Mouse (Mus musculus): ENCODE data around the gene Tmc6. TPM values are rescaled to one million over a fixed set of nuclear protein-coding genes. Genes with fewer than 3 reads are reported as not detected.
A peak's percentile ranks its signal among the peaks of the same experiment; 100 is the strongest.
"Not testable (repeated sequence)": the region's sequence is repeated elsewhere in the genome, so short reads cannot be mapped to it uniquely, and the experiment has no call there.

Gene Tmc6
- polyA plus RNA-seq, 1 experiment from 2014 or later, result 3.9 TPM

DNA sequence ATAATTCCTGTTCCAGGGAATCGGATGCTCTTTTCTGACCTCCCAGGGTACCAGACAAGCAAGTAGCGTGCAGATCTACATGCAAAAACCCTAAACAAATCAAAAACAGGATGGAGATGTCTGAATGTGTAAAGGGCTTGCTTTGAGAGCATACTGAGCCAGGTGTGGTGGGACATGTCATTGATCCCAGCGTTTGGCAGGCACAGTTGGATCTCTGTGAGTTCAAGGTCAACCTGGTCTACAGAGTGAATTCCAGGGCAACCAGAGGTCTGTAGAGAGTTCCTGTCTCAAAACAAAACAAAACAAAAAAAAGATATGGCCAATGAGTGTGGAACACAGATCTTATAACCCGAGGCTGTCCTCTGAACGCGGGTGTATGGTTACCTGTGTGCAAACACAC lies 41.4 kb upstream of the Tmc6 start:
- Histone ChIP-seq H3K36me3 (0 out of 2 replicates have a peak, but pooled peaks cover 16% of the 10 kb centered on the region), H3K4me2 (replicated peaks) (no peak overlapping the region), H3K4me3 (replicated peaks) (no peak overlapping the region), H3K9me3 (no peaks in the 10 kb centered on the region), H3K27me3 (no peaks in the 10 kb centered on the region), H3K27ac (no peak overlapping the region), H3K9ac (replicated peaks) (no peak overlapping the region), H3K4me1 (replicated peaks) (peaks cover 46% of the 10 kb centered on the region)
- ATAC-seq, result no peak
- 92% methylated on average over 6 of the region's 6 CpGs for WGBS

DNA sequence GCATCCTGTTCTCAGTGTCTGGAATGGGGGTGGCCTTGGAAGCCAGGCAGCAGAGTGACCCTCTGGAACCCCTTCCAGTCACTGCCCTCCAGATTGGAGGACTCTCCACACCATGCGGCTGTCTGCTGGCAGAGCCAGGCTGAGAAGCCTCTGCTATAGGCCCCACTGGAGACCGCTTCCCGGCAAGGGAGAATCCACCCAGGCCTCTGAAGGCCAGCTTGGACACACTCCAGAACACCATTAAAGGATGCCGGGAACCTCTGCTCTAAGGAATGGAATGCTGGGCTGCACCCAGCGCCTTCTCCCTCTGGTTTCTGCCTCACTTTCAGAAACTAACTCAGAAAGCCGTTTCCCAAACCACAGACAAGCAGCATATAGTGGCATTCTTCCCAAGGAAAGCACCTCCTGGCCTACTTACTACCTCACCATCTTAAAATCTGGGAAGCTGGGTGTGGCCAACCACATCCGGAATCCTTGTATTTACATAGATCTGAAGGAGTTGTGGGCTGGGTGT lies 40.8 kb upstream of the Tmc6 start:
- 88% methylated on average over 7 of the region's 7 CpGs for WGBS
- H3K9me3 ChIP-seq, result no peaks in the 10 kb centered on the region
- H3K4me3 ChIP-seq (replicated peaks), result no peak overlapping the region
- H3K9ac ChIP-seq (replicated peaks), result 0 out of 2 replicates have a peak overlapping the region, but pooled peaks have one; percentile 16
- 0 out of 2 replicates have a peak, but pooled peaks cover 21% of the 10 kb centered on the region for H3K36me3 ChIP-seq
- H3K27me3 ChIP-seq, result no peaks in the 10 kb centered on the region
- H3K4me1 ChIP-seq (replicated peaks), result peaks cover 40% of the 10 kb centered on the region
- H3K27ac ChIP-seq, result no peak overlapping the region
- no peak overlapping the region for H3K4me2 ChIP-seq (replicated peaks)
- ATAC-seq, result no peak

DNA sequence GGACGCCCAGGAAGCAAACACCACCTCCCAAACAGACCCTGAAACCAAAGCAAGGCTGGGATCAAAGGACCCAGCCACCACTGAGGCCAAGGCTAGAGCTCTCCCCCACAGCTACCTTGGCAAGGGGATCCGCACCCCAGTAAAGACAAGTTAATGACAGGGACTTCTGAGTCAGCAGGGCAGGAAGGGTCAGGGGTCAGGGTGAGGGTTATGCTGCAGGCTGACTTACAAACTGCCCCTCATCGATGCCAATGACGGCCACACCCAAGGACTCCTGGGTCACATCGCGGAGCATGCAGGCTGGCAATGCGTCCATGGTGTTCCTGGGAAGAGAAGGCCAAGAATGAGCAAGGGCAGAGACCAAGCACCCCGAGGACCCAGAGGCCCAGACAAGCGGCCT lies 39.9 kb upstream of the Tmc6 start:
- no peak for ATAC-seq
- Histone ChIP-seq H3K4me3 (replicated peaks) (no peak overlapping the region), H3K36me3 (peaks cover 24% of the 10 kb centered on the region; the same call in 1 of the 2 replicates), H3K9ac (replicated peaks) (no peak overlapping the region), H3K4me1 (replicated peaks) (peaks cover 33% of the 10 kb centered on the region), H3K27me3 (no peaks in the 10 kb centered on the region), H3K4me2 (replicated peaks) (no peak overlapping the region), H3K9me3 (no peaks in the 10 kb centered on the region), H3K27ac (no peak overlapping the region; the same call in 1 of the 2 replicates)
- 88% methylated on average over 9 of the region's 9 CpGs for WGBS

DNA sequence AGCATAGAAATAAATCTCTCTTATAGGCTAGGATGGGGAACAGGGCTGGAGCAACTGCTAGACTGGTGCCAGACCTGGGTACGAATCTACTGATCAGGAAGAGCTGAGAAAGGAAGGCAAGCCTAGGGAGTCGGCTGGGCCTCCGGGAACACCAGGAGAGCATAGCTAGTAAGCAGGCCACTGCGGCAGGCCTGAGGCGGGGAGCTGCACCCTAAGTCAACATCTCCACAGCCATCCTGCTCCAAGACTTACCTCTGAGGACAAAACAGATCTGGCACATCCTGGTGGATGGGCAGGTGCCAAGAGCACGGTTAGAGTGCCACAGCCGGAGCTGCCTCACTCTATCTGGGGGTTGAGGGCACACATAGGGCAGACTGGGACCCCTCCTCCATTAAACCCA lies 38.2 kb upstream of the Tmc6 start:
- ATAC-seq, result no peak
- Histone ChIP-seq H3K27ac (no peak overlapping the region), H3K9ac (replicated peaks) (no peak overlapping the region), H3K36me3 (peaks cover 35% of the 10 kb centered on the region), H3K9me3 (no peaks in the 10 kb centered on the region), H3K4me2 (replicated peaks) (no peak overlapping the region), H3K4me1 (replicated peaks) (peaks cover 16% of the 10 kb centered on the region), H3K4me3 (replicated peaks) (no peak overlapping the region), H3K27me3 (no peaks in the 10 kb centered on the region)
- 94% methylated on average over 7 of the region's 7 CpGs for WGBS

DNA sequence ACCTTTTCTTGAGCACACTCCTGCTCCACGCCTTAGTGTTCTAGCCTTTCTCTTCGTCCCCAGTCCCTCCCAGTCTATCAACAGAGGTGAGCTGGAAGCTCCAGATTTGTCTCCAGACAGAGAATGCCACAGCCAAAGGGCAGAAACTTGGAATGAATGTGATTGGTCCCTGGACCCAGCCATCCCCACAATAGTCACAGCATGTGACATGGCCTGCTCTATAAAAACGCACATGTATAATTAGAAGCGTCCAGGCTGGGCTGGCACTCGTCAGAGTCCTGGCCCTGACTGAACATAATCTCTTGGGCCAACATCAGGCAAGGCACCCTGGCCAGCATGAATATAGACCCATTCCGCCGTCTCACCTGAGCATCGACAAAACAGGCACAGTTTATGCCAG lies 37.1 kb upstream of the Tmc6 start:
- Histone ChIP-seq H3K27me3 (no peaks in the 10 kb centered on the region), H3K9me3 (no peaks in the 10 kb centered on the region), H3K27ac (no peak overlapping the region), H3K4me1 (replicated peaks) (peaks cover 7% of the 10 kb centered on the region), H3K4me2 (replicated peaks) (no peak overlapping the region), H3K9ac (replicated peaks) (no peak overlapping the region), H3K4me3 (replicated peaks) (no peak overlapping the region), H3K36me3 (peaks cover 36% of the 10 kb centered on the region)
- 64% methylated on average over 8 of the region's 8 CpGs for WGBS
- no peak for ATAC-seq

DNA sequence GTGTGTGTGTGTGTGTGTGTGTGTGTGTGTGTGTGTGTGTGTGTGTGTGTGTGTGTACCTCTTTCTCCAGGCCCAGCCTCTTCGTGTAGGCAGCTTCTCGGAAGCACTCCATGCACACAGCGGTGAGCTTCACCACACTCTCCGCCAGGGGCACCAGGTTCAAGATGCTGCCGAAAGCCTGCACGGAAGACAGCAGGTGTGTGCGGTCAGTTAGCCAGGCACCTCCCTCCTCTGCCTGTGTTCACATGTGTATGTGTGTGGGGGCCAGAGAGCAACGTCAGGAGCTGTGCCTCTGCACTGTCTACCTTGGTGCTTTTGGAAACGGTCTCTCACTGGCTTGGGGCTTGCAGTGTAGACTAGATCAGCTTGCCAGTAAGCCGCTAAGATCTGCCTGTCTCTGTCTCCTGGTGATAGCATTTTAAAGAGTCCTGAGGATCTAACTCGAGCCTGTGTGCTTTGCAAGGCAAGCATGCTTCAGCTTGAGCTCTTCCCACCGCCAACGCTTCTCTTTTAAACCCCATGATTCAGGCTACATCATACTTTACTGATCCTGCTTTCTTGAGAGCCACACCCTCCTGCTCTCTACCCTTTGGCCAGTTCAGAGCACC lies 34.5 kb upstream of the Tmc6 start:
- Histone ChIP-seq H3K27me3 (no peaks in the 10 kb centered on the region), H3K36me3 (peaks cover 35% of the 10 kb centered on the region), H3K9me3 (no peaks in the 10 kb centered on the region), H3K27ac (no peak overlapping the region), H3K4me1 (replicated peaks) (peaks cover 4% of the 10 kb centered on the region), H3K4me2 (replicated peaks) (no peak overlapping the region), H3K4me3 (replicated peaks) (no peak overlapping the region), H3K9ac (replicated peaks) (no peak overlapping the region)
- ATAC-seq, result no peak
- 90% methylated on average over 12 of the region's 13 CpGs for WGBS

DNA sequence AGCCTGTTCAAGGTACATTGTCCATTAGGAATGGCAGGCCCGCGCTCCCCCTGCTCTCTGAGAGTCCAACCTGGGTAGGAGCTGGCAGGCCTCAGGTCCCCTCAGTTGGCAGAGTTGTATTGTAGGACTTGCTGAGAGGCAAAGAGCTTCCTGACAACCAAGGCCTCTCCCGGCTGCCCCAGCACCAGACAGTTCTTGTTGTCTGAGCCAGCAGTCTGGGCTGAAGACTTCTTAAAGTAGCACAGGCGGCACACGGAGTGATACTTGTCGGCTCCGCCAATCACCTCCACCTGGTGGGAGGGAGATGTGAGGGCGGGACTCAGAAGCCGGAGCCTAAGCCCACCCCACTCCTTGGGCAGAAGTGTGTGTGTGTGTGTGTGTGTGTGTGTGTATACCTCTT lies 33.9 kb upstream of the Tmc6 start:
- H3K36me3 ChIP-seq, result peaks cover 35% of the 10 kb centered on the region
- H3K27ac ChIP-seq; H3K4me1 ChIP-seq (replicated peaks); H3K9me3 ChIP-seq; H3K9ac ChIP-seq (replicated peaks); H3K27me3 ChIP-seq; ATAC-seq; H3K4me2 ChIP-seq (replicated peaks); H3K4me3 ChIP-seq (replicated peaks): not testable (repeated sequence)
- 85% methylated on average over 9 of the region's 9 CpGs for WGBS

DNA sequence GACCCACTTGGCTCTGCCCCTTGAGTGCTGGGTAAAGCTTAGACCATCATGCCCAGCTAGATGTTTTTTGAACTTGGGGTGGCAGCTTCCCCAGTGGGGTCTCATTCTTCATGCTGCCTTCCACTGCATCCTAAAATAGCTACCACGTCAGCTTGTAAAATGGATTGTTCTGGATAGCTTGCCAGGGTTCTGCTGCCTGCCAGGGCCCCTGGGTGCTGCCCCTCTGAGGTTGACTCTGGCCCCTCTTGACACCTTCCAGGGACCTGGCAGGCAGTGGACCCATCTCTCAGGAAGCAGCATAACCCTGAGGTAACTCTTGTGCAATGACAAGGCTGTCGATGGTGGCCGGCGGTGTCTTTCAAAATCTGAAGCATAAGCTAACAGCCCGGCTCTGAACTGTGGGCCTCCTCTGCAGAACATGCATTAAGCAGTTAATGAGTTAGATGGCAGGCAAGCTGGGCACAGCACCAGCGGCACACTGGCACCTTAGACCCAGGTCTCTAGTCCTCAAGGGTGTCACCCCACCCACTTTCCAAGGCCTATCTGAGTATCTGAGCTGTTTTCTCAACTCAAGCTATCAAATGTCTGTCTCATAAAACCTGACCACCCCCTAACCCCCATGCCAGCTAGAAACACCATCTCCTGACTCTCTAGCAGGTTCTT lies 32.8 kb upstream of the Tmc6 start:
- no peak overlapping the region for H3K4me2 ChIP-seq (replicated peaks)
- peaks cover 19% of the 10 kb centered on the region for H3K4me1 ChIP-seq (replicated peaks)
- peaks cover 35% of the 10 kb centered on the region for H3K36me3 ChIP-seq
- H3K4me3 ChIP-seq (replicated peaks), result no peak overlapping the region
- no peak for ATAC-seq
- no peak overlapping the region for H3K27ac ChIP-seq
- H3K27me3 ChIP-seq, result peaks cover 7% of the 10 kb centered on the region
- no peaks in the 10 kb centered on the region for H3K9me3 ChIP-seq
- 92% methylated on average over 6 of the region's 6 CpGs for WGBS
- no peak overlapping the region for H3K9ac ChIP-seq (replicated peaks)

DNA sequence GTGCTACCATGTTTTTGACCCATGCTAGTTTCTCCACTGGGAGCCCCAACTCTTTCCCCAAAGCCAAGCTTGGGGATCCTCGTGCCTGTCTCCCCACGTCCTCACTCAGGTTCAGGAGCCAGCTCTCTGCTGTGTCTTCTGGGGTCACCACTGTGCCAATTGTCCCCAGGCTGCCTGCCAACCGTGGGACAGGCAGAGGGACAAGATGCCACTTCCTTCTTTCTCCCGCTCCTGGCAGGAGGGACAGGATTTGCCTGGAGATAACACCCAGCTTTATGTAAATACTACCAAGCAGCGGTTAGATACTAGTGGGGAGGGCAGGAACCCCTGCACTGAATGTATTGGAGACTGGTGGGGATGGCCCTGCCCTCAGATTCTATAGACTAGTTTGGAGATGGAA lies 31.9 kb upstream of the Tmc6 start:
- WGBS, result 83% methylated on average over 5 of the region's 5 CpGs
- Histone ChIP-seq H3K27me3 (peaks cover 17% of the 10 kb centered on the region), H3K4me3 (replicated peaks) (no peak overlapping the region), H3K9ac (replicated peaks) (no peak overlapping the region), H3K4me2 (replicated peaks) (no peak overlapping the region), H3K4me1 (replicated peaks) (peaks cover 24% of the 10 kb centered on the region), H3K27ac (no peak overlapping the region), H3K9me3 (no peaks in the 10 kb centered on the region), H3K36me3 (peaks cover 33% of the 10 kb centered on the region)
- no peak for ATAC-seq

DNA sequence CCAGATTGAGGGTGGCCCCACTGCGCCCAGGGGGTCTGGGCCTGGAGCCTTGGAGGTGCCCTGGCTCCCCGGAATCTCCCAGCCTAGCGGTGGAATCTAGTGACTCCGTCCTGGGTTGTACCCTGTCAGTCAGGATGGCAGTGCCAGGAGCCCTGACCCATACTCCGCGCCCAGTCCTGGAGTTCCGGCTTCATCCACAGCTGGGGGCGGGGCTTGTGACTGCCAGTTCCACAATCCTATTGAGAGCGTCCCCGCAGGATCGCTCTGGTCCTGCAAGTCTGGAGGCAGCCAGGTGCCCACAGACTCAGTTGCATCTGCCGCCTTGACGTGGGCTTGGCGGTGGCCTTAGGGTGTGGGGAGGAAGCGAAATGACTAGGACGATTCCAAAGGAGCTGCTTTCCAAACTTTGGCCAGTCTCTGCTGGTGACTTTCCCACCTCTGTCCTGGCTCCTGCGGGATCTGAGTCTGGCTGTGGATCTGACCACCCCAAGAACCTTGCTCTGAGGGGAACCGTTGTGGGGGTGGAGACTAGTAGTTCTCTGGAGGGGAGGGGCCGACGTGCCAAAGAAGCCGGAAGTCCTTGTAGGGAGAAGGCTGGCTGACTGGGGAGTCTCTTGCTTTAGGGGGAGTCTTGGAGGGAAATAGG lies 28.5 kb upstream of the Tmc6 start:
- peak overlapping the region; percentile 93 for H3K4me2 ChIP-seq (replicated peaks)
- peak overlapping the region; percentile 65 for H3K9ac ChIP-seq (replicated peaks)
- ATAC-seq, result peak; percentile 84
- H3K4me1 ChIP-seq (replicated peaks), result peaks cover 24% of the 10 kb centered on the region
- H3K27ac ChIP-seq, result no peak overlapping the region; the same call in 1 of the 2 replicates
- H3K9me3 ChIP-seq, result no peaks in the 10 kb centered on the region
- H3K36me3 ChIP-seq, result peaks cover 14% of the 10 kb centered on the region
- H3K4me3 ChIP-seq (replicated peaks), result peak overlapping the region; percentile 61
- under 1% methylated on average over 21 of the region's 21 CpGs for WGBS
- H3K27me3 ChIP-seq, result peaks cover 23% of the 10 kb centered on the region

DNA sequence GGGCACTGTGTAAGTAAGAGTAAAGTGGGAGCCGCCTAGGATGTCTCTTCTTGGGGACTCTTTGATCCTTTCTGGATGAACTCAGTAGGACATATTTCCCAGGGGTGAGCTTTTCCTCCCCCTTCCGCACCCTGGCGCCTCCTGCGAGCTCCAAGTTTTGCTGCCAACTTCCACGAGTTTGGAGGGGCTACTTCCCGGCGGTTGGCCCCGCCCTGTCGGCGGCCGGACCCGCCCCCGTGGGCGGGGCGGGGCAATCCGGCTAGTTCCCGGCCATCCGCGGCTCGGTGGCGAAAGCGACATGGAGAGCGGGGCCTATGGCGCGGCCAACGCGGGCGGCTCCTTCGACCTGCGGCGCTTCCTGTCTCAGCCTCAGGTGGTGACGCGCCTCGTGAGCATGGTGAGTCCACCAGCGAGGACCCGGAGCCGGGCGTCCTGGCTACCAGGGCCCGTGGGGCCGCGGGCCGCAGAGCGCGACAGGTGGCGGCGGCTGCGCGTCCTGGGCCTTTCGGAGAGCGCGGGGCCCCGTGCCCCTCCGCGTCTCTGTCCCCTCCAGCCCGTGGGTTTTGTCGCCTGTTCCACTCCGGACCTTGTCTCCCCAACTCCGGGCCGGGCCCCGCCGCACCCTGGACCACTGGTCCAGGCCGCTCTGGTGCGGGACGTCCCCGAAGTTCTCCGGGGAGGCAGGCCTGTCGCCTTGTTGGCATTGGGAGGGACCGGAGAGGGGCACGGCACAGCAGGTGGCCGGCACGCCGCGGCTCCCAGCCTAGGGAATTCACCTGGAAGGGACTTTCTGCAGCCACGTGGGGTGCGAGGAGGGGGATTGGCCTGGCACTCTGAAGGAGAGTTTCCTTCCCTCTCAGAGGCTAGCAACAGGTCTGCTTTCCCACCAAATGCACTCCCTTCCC lies 27.7 kb upstream of the Tmc6 start, which contains the start of the genes Gm20708 and Syngr2:
TSS of gene Gm20708 (plus strand) at position 262 of the 905 bp plus-strand sequence.
TSS of gene Syngr2 (plus strand) at position 262 of the 905 bp plus-strand sequence.
- H3K4me3 ChIP-seq (replicated peaks), result peak within 1 kb of the TSS; percentile 61
- ATAC-seq, result peak; percentile 77
- WGBS, result under 1% methylated on average over 75 of the region's 75 CpGs
- peak within 1 kb of the TSS; percentile 65 for H3K9ac ChIP-seq (replicated peaks)
- peaks cover 14% of the 10 kb centered on the region for H3K36me3 ChIP-seq
- peaks cover 23% of the 10 kb centered on the region for H3K27me3 ChIP-seq
- no peaks in the 10 kb centered on the region for H3K9me3 ChIP-seq
- no peak within 1 kb of the TSS; the same call in 1 of the 2 replicates for H3K27ac ChIP-seq
- peak within 1 kb of the TSS; percentile 93 for H3K4me2 ChIP-seq (replicated peaks)
- peaks cover 24% of the 10 kb centered on the region for H3K4me1 ChIP-seq (replicated peaks)

Data from midbrain, embryonic 13.5 days (tissue).